Mouse (Mus musculus) right cerebral cortex, postnatal 10 days (tissue): ENCODE measurements at regions not wholly inside any gene's neighbourhood (a gene's known extent, or its start where the extent isn't known, plus 50 kb on each side); places are given as distances from the start of the nearest gene placed in this dataset.
A peak's percentile ranks its signal among the peaks of the same experiment; 100 is the strongest.

Source experiments
- DNase-seq, 2 experiments: peaks; one replicate each; pipeline ENCODE4 v3.0.0; 2021; ENCODE audit warnings: low spot score in 2 of 2

DNA sequence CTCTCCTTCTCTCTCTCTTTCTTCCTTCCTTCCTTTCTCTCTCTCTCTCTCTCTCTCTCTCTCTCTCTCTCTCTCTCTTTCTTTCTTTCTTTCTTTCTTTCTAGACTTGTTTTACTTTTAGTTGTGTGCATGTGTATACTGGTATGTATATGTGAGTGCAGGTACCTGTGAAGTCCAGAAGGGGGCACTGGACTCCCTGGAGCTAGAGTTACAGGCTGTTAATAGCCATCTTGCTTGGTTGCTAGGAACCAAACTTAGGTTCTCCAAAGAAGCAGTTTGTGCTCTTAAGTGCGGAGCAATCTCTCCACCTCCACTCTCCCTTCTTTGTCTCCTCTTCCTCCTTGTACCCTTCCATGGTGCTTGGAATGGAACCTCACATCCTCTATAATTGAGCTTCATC, 77.2 kb downstream of the Gm10604 start:
- DNase-seq = no peak

DNA sequence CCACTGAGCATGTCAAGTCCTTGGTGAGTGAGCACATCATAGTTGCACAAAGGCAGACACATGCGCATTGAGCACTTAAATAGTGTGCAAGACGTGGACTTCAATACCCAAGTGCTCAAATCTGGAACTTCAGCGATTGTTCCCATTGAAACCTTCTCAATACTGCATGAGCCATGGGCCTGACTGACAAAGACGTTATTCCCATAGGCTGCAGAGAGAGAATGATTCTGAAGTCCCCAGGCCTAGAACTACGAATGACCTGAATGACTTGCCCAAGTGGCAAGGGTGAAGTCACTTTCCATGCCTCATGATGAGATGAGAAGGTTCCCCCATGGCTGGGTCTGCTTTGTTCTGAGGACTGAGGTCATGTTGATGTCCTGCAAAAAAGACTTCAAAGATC, 77.7 kb downstream of the Gm10604 start:
- DNase-seq = no peak

DNA sequence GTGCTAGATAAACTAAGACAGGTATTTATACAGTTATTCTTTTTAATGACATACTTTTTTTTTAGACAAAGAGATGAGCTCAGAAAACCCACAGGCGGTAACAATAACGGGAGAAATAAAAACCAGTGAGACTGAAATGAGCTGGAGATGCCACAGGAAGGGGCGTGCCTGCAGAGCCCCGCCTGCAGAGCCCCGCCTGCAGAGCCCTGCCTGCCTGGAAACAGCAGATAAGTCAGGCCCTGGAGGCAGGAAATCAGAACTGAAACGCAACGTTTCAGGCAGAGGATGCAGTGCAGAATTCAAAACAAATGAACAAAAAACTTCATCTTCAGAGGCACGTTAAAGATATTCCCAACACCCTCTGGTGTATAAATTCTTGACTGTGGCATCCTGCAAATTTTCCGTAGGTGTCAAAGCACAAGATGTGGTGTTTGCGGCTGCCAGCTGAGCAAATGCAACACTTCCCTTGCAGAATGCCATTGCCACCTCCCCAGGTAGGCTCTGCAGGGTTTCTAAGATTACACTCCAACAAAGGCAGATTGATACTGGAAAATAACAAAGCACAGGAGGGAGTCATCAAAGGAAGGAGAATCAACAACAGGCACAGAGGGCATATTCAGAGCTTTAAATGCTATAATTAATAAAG, 81.0 kb downstream of the Gm10604 start:
- DNase-seq = no peak

DNA sequence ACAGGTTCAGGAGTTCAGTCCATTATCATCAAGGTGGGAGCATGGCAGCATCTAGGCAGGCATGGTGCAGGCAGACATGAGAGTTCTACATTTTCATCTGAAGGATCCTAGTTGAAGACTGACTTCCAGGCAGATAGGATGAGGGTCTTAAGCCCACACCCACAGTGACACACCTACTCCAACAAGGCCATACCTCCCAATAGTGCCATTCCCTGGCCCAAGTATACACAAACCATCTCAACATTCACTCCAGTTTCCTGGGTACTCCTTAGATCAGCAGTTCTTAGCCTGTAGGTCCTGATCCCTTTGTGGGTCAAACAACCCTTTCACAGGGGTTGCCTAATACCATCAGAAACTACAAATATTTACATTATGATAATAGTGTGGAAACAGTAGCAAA, 83.8 kb downstream of the Gm10604 start:
- no peak for DNase-seq

DNA sequence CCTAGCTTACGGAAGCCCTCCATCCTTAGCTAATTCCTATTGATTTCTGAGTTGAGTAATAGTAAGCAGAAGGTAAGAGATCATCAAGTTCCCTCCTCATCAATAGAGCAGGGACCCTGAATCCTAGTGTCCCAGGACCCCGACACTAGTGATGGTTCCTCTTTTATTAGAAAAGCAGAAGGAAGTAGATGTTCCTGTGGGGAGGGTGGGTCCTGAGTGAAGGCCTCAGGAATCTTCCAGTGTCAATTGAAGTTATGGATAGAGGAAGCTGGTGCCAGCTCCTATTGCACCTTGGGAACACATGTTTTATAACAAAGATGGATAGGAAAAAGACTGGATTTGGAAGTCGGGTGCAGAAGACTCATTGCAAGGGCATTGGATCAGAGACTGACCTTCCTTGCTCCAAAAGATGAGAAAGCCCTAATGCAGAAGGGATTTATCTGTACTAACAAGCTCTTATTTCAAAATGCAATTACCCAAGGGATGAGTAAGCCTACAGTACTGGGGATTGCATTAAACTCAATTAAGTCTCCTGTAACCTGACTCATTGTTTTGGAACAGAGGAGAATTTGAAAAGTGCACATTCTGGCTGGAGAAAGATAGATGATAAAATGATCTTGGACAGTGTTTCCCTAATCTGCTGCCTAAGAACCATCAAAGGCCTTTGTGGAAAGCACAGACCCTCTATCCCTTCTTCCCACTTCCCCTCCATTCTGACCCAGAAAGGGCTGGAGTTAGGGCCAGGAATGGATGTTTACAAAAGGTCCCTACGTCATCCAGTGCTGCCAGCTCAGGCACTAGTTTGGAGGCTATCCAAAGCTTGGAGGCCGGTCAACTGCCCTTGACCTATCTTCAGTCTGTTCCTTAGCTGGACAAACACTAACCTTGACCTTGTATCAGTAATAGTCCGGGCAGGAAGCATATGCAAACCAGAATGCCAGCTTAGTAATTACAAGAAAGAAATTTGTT, 84.9 kb downstream of the Gm10604 start:
- peak in 1 of 2 experiments; percentile 25 for DNase-seq

DNA sequence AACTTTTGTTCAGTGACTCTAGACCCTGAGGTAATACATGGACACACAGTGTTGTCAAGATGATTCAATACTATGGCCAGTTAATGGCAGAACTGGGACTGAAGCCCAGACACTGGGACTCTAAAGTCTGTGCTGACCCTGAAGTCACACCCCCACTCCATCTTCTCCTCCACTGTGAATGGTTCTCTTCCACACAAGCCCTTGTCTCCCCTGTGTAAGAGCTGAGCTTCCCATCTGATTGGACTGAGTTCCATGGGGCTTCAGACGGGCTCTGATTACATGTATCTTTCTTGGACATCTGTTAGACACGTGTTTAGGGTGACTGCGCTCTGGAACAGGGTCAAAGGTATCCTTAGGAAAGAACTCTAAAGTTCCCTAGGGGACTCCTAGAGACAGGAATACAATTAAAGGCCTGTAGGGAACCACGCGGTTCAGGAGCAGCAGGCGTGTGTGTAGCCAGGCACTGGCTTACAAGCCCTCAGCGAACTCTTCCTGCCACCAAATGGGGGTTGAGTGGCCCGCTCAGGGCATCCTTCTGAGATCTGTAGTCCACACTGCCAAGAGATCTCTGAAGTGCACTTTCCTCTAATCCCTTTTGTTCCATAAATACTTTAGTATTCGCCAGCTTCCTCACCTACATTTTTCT, 87.4 kb downstream of the Gm10604 start:
- DNase-seq = no peak

DNA sequence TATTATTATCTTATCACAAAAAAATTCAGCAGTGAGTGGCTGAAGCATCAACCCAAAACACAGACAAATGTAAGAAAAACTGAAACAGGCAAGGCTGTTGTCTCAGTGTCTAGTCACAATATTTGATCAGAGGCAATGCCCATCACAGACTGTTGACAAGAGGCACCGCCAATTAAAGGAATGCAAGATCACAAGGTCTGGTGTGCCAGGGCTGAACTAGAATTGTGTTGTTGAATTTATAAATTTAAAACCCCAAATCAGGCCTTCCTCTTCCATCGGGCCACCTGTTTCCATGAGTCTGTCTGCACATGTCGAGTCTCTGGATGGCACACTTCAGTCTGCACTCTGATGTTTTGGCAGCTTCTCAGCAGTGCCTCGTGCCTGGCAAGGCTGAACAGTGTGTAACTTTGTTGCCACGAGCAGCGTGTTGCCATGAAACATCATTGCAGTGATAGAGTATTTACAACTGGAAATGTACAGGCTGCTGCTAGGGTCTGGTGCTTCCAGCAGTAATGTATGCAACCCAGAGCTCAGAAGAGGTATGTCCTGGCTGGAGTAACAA, 91.9 kb downstream of the Gm10604 start:
- peak; percentile 55 to 61 for DNase-seq

DNA sequence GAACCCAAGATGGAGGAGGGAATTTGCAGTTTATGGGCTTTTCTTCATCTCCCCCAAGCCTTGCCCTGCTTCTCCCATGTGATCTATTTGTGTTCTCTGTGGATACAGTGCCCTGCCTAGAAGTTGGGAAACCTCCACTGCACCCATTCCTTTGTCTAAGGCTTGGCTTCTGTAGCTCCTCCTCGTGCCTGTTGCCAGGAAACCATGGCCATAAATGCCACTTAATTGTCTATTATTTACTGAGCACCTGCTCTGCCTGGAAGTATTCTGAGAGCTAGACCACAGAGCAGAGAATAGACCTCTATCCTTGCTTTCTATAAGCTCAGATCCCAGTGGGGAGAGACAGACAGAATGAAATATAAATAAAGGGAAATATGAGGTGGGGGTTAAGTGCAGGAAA, 93.7 kb downstream of the Gm10604 start:
- no peak for DNase-seq

DNA sequence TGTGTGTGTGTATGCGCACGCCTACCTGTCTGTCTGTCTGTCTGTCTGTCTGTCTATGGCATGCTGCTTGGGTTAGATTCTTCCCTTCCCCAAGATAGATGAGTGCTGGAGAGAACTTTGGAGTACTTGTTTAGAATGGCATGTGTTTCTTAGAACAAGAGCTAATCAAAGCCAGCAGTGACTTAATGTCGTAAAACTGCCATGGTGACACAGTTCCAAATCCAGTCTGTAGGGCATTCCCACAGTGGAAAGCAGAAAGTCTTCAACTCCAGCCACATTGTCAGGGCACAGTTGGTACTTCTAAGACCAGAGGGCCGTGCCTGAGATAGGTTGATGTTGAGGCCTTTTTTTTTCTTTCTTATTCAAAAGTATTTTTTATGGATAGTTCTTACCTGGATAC, 95.6 kb downstream of the Gm10604 start:
- no peak for DNase-seq

DNA sequence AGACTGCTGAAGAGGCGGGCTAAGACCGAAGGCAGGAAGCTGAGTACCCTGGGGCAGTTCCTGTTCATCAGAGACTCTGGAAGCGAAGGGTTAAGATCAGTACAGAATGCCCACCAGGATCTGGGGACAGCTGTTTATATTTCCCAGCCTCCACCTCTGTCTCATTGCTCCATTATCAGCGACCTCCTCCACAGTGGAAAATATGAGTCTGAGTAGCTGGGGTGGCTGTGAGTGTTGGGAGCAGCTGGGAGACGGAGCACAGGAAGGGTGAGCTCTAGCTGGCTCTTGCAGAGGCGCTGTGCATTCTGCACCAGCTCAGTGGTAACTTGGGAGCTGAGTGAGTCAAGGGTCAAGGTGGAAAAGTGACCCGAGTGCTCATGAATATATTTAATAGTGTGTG, 96.2 kb downstream of the Gm10604 start:
- DNase-seq = no peak

DNA sequence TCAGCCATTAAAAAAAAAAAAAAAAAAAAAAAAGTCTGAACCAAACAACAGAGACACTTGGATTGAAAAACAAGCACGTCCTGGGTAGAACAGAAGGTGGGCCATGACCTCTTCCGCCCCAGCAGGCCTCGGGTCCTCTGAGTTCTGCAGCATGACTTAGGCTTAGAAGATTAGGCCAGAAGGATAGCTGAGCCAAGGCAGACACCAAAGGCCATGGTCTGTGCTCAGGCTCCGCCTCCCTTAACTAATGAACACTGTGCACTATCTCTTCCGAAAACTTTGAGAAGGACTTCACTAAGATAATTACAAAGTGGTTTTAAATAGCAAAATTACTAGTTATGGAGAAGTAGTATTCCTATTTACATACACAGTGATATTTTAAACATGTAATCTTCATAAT, 97.8 kb downstream of the Gm10604 start:
- DNase-seq = no peak

DNA sequence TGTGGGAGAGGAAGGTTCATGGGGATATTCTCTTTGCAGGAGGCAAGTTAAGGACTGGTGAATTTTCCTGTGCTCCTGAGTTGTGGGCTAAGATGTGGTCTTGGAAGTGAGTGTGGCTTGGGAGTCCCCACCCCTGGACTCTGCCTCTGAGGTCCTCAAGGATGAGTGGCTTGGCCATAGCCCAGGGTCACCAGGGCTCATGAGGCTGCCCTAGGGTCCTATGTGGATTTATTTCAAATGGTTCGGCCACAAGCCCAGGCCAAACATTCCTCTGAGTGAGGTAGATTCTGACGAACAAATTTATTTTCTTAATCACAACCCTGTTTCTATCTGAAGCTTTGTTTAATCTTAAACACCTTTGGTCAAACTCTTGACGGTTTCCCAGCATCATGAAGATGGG, 98.4 kb downstream of the Gm10604 start:
- DNase-seq = no peak

DNA sequence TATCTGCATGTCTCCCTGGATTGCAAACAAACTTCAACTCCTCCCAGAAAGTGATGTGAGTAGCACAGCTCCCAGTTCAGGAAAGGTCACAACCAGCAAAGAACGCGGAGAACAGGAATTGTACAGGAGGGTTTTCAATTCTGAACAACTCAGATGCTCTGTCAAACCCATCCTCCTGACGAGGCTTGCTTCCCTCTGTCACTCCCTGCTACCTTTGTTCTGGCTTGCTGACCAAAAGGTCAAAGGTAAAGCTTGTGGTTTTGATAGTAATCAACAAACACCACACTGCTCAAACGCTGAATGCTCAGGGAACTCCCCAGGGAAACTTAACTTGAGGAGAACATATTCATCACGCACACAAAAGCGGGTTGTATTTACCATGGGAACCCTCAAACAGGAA, 102.4 kb downstream of the Gm10604 start:
- no peak for DNase-seq

DNA sequence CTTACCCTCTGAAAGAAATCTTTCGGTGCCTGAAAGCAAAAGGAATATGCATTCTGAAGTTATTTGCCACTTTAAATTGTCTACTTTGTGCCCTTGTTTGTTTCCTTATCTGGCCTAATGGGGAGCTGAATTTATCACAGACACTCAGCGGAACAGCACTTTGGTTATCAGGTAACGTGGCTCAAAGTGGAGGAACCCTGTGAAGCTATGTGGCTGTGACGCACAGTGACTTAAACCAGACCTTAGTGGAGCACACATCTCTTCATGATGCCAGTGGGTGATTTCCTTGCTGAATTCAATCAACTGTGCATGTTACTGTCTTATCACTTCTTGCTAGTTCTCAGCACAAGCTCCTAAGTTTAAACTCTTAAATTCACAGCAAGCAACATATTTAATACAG, 103.1 kb downstream of the Gm10604 start:
- no peak for DNase-seq

DNA sequence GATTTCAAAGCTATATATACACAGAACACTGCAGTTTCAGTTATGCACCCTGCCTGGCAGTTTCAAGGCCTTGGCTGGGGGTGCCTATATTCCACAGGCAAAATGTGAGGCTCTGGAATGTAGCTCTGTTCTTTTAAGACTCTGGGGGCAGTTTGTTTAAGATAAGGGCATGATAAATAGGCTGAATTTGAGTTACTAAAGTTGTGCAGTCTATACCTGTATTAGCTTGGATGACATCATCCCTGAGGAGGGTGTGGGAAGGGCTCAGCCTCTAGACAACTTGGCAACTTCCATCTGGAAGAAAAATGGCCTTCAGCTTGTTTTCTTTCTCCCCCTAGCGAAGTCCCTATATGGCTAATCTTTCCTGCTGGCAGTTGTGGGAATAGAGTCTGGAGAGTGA, 105.1 kb downstream of the Gm10604 start:
- no peak for DNase-seq

DNA sequence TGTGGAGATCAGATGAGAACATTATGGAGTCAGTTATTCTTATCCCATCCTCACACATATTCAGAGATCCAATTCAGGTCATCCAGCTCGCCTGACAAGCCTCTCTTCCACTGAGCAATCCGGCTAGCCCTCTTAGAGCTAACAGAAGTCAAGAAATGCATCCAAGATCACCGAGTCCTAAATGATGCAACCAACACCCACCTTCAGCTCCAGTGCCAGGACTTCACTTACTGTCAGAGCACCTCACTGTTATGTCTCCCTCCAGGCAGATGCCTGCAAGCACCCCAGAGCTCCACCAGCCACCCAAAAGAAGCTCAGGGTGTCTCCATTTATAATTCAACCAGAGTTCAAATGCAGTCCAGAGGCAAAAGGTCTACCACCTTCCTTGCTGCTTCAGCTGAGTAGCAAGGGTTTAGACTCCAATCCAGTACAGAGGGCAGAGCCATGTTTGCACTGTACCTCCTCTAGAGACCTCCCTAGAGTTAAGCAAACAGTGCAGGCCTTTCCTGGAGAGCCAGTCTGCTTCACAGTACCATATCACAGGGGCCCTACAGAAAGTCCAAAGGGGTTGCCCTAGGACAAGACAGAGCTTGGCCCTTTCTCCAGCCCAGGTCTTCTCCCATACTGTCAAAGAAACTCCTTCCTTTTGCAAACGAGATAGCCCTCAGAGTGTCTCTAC, 106.3 kb downstream of the Gm10604 start:
- no peak for DNase-seq

DNA sequence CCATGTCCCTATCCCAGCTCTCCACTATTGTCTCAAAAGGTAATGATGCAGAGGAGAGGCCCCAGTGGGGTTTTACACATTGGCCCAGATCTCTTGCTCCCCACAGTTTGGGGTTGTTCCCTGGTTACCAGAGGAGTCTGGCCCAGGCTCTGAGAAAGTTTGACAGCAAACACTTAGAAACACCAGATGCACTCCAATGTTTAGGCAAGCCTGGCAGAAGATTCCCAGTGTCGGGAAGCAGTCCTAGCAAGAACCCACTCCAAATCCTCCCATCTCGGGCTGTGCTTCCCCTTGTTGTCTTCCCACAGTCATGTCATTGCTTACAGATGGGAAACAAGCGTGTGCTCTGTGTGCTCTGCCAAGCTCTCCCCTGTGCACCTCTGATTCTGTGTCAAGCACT, 109.0 kb downstream of the Gm10604 start:
- DNase-seq = no peak

DNA sequence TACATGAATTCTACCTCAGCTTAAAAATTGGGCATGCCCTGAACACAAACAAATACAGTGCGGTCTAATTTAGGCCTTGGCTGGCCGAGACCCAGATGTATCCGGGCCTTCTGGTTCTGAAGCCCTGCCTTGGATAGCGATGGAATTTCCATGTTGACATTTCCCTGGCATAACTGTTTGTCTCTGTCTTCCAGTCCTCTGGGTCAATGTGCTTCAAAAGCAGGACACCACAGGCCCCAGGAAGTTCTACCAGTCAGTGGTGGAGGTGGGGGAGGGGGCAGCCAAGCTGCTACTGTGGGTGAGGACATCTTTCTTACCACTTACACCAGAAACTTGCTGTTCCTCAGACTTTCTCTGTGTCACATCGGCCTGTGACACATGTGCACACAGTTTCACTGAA, 111.3 kb downstream of the Gm10604 start:
- no peak for DNase-seq

DNA sequence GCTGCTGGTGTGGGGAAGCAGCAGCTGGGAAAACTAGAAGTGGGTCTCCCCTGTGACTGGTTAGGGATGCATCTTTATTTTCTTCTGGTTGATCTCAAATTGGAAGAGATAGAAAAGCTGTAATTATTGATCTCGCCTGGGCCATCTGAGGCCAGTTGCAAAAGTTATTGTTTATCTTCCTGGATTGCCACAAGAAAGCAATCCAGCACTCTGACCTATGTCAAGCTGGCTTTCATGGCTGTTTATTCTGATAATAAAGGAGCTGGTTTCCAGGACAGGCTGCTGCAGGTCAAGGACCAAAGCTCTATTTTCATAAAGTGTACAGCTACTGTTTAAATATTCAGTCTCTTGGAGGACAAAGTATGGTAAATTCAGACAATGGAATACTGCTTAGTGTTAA, 112.5 kb downstream of the Gm10604 start:
- DNase-seq = no peak
